Mouse (Mus musculus): ENCODE data around the gene Spon1. TPM values are rescaled to one million over a fixed set of nuclear protein-coding genes. Genes with fewer than 3 reads are reported as not detected.

Spon1 gene
- total and polyA plus RNA-seq, 3 experiments: not detected

GRCm38 (mm10) chr7:114058927-114059441 lies 293.2 kb downstream of the Spon1 start:
- H3K27ac ChIP-seq (ENCODE audit: control insufficient read depth, low read depth, low read length): no peak overlapping the region
- H3K79me2 ChIP-seq (ENCODE audit: control insufficient read depth, insufficient read depth, low read length, poor library complexity): no peaks in the 10 kb centered on the region
- no peak overlapping the region for H3K9ac ChIP-seq (ENCODE audit: control insufficient read depth, low read depth, low read length, poor library complexity, severe bottlenecking)
- no peaks in the 10 kb centered on the region for H3K36me3 ChIP-seq (ENCODE audit: control insufficient read depth in 1 of 2, insufficient read depth in 2 of 2, low read length in 2 of 2)
- DNase-seq (ENCODE audit: low read depth, low spot score): no peak
- no peak for TF ChIP-seq POLR2AphosphoS5 (IDR thresholded peaks at IDR 0.05; ENCODE audit: borderline replicate concordance, low read depth, low read length)
- TF ChIP-seq ZKSCAN1 (IDR thresholded peaks at IDR 0.05; ENCODE audit: low read depth, low read length): no peak
- TF ChIP-seq TAL1 (IDR thresholded peaks at IDR 0.05; ENCODE audit: low read length): no peak
- TF ChIP-seq CHD1 (IDR thresholded peaks at IDR 0.05; ENCODE audit: low read depth, low read length): no peak
- TF ChIP-seq TBP (IDR thresholded peaks at IDR 0.05; ENCODE audit: low read depth, low read length): no peak
- no peak for TF ChIP-seq UBTF (IDR thresholded peaks at IDR 0.05; ENCODE audit: borderline replicate concordance, insufficient read depth, low read depth, low read length)
- TF ChIP-seq MYB (IDR thresholded peaks at IDR 0.05; ENCODE audit: low read depth, low read length): no peak
- TF ChIP-seq MYC (IDR thresholded peaks at IDR 0.05; ENCODE audit: low read depth, low read length): no peak
- TF ChIP-seq BHLHE40 (IDR thresholded peaks at IDR 0.05; ENCODE audit: borderline replicate concordance, low read depth, low read length): no peak
- no peak for TF ChIP-seq ZMIZ1 (IDR thresholded peaks at IDR 0.05; ENCODE audit: low read depth, low read length)
- TF ChIP-seq NRF1 (IDR thresholded peaks at IDR 0.05; ENCODE audit: insufficient read depth, low read depth, low read length, poor library complexity, severe bottlenecking): no peak
- TF ChIP-seq SMC3 (IDR thresholded peaks at IDR 0.05; ENCODE audit: low read depth, low read length): no peak
- no peak for TF ChIP-seq NELFE (IDR thresholded peaks at IDR 0.05; ENCODE audit: low read depth, low read length)
- no peaks in the 10 kb centered on the region for H3K27me3 ChIP-seq (ENCODE audit: control insufficient read depth in 1 of 2, insufficient read depth in 2 of 2, low read length in 2 of 2)
- no peaks in the 10 kb centered on the region for H3K9me3 ChIP-seq (replicated peaks; ENCODE audit: insufficient read depth, low read length)
- no peaks in the 10 kb centered on the region for H3K4me1 ChIP-seq (ENCODE audit: control insufficient read depth in 1 of 2, insufficient read depth in 2 of 2, low read length in 2 of 2)
- H3K4me3 ChIP-seq (ENCODE audit: control insufficient read depth in 1 of 2, insufficient read depth in 1 of 2, low read depth in 2 of 2, low read length in 2 of 2): no peak overlapping the region

- no peak overlapping the region for H3K4me3 ChIP-seq (ENCODE audit: control insufficient read depth in 1 of 2, insufficient read depth in 1 of 2, low read depth in 2 of 2, low read length in 2 of 2)
- H3K27ac ChIP-seq (ENCODE audit: control insufficient read depth, low read depth, low read length): no peak overlapping the region
- no peaks in the 10 kb centered on the region for H3K27me3 ChIP-seq (ENCODE audit: control insufficient read depth in 1 of 2, insufficient read depth in 2 of 2, low read length in 2 of 2)
- no peak overlapping the region for H3K9ac ChIP-seq (ENCODE audit: control insufficient read depth, low read depth, low read length, poor library complexity, severe bottlenecking)
- TF ChIP-seq ELF1 (IDR thresholded peaks at IDR 0.05; ENCODE audit: low read depth, low read length) (no peak), CHD2 (IDR thresholded peaks at IDR 0.05; ENCODE audit: low read length) (no peak), RAD21 (IDR thresholded peaks at IDR 0.05; ENCODE audit: low read depth, low read length) (no peak), ZC3H11A (IDR thresholded peaks at IDR 0.05; ENCODE audit: low read depth, low read length) (no peak), TBP (IDR thresholded peaks at IDR 0.05; ENCODE audit: low read depth, low read length) (no peak), ZKSCAN1 (IDR thresholded peaks at IDR 0.05; ENCODE audit: low read depth, low read length) (no peak), GABPA (IDR thresholded peaks at IDR 0.05; ENCODE audit: low read depth, low read length) (no peak), MYC (IDR thresholded peaks at IDR 0.05; ENCODE audit: low read depth, low read length) (no peak), USF2 (IDR thresholded peaks at IDR 0.05; ENCODE audit: borderline replicate concordance in 1 of 2, insufficient read depth in 1 of 2, low read depth in 1 of 2, low read length in 2 of 2) (no peak)
- no peaks in the 10 kb centered on the region for H3K36me3 ChIP-seq (ENCODE audit: control insufficient read depth in 1 of 2, insufficient read depth in 2 of 2, low read length in 2 of 2)
- H3K4me1 ChIP-seq (ENCODE audit: control insufficient read depth in 1 of 2, insufficient read depth in 2 of 2, low read length in 2 of 2): no peaks in the 10 kb centered on the region
- H3K79me2 ChIP-seq (ENCODE audit: control insufficient read depth, insufficient read depth, low read length, poor library complexity): no peaks in the 10 kb centered on the region
- H3K9me3 ChIP-seq (replicated peaks; ENCODE audit: insufficient read depth, low read length): no peaks in the 10 kb centered on the region
- DNase-seq (ENCODE audit: low read depth, low spot score): no peak
These were observed 294.6 kb downstream of the Spon1 start for GRCm38 (mm10) chr7:114060445-114060844.

Data from MEL (cell line).